Mouse (Mus musculus): Measurements from ENCODE around the gene 4933424G06Rik.

DNA sequence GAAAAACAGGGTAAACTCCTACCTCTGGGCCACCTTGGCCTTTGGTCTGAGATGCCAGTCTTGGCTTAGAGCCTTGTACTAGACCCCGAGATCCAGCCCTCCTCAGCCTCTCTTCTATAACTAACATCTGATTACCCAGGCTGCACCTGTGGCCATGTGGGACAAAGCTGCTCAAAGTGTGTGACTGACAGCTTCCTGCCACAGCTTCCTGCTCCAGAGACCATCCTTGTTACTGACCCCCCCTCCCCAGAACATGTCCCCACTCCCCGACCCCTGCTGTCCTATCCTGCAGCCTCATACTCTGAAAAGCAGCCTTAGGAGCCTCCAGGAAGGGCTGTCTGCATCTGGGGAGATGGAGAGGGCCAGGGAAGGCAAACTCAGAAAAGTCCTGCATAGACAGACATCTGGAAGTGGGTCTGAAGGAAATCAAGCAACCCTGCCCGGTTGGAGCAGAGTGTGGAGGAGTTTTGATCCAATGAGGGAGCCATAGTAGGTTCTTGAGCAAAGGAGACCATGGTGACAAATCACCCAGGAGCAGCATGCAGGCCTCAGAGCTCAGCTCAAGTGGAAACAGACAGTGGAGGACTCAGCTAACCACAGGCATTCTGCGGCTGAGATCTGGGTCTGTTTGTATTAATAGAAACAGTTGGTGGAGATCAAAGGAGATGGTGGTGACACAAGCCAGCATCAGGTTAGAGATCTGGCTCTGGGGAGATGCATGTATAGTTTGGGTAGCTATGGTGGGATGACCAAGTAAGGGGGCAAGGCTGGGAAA, 56.7 kb downstream of the 4933424G06Rik start:
- no peak for TF ChIP-seq POLR2A (IDR thresholded peaks at IDR 0.05; ENCODE audit: extremely low read depth, insufficient read depth, low read length)
- TF ChIP-seq CTCF (IDR thresholded peaks at IDR 0.05; ENCODE audit: low read depth, low read length) = no peak
